Mouse (Mus musculus): ENCODE data around the gene Fat4. TPM values are rescaled to one million over a fixed set of nuclear protein-coding genes. Genes with fewer than 3 reads are reported as not detected.

Fat4 gene
- polyA plus RNA-seq, 1 experiment from 2014 or later = 2.4 TPM

GRCm38 (mm10) chr3:38853650-38854049 is 33.1 kb upstream of the Fat4 start:
- ATAC-seq (ENCODE audit: low FRiP score, low TSS enrichment) (no peak), DNase-seq (ENCODE audit: low spot score) (no peak)
- H3K4me3 ChIP-seq (ENCODE audit: low read depth, low read length) = no peak overlapping the region
- no peak overlapping the region for H3K9ac ChIP-seq (ENCODE audit: low read length)
- H3K4me1 ChIP-seq (replicated peaks; ENCODE audit: control insufficient read depth, insufficient read depth) = no peaks in the 10 kb centered on the region
- no peak for TF ChIP-seq EP300 (optimal IDR thresholded peaks at IDR 0.05)
- peak; percentile 44 for TF ChIP-seq CTCF (IDR thresholded peaks at IDR 0.05; ENCODE audit: low read depth)
- 20% methylated on average over 3 of the region's 3 CpGs for WGBS
- H3K27me3 ChIP-seq (ENCODE audit: control insufficient read depth, insufficient read depth, low read length) = no peaks in the 10 kb centered on the region
- H3K9me3 ChIP-seq (ENCODE audit: control insufficient read depth, low read length) = no peaks in the 10 kb centered on the region
- H3K4me2 ChIP-seq (replicated peaks; ENCODE audit: low read depth) = no peak overlapping the region
- H3K36me3 ChIP-seq (ENCODE audit: control insufficient read depth, insufficient read depth, low read length) = no peaks in the 10 kb centered on the region
- H3K27ac ChIP-seq (replicated peaks) = no peak overlapping the region

- Histone ChIP-seq H3K27me3 (ENCODE audit: control insufficient read depth, insufficient read depth, low read length) (no peaks in the 10 kb centered on the region), H3K9me3 (ENCODE audit: control insufficient read depth, low read length) (no peaks in the 10 kb centered on the region), H3K9ac (ENCODE audit: low read length) (no peak overlapping the region), H3K27ac (replicated peaks) (no peak overlapping the region), H3K4me3 (ENCODE audit: low read depth, low read length) (no peak overlapping the region), H3K4me2 (replicated peaks; ENCODE audit: low read depth) (no peak overlapping the region), H3K36me3 (ENCODE audit: control insufficient read depth, insufficient read depth, low read length) (no peaks in the 10 kb centered on the region), H3K4me1 (replicated peaks; ENCODE audit: control insufficient read depth, insufficient read depth) (no peaks in the 10 kb centered on the region)
- peak; percentile 55 for TF ChIP-seq CTCF (IDR thresholded peaks at IDR 0.05; ENCODE audit: low read depth)
- no peak for TF ChIP-seq EP300 (optimal IDR thresholded peaks at IDR 0.05)
- WGBS = 36% methylated on average over 5 of the region's 5 CpGs
- no peak for DNase-seq (ENCODE audit: low spot score)
- ATAC-seq (ENCODE audit: low FRiP score, low TSS enrichment) = no peak
Measured at GRCm38 (mm10) chr3:38860683-38861082, 26.1 kb upstream of the Fat4 start.

GRCm38 (mm10) chr3:38871291-38871690 is 15.4 kb upstream of the Fat4 start:
- WGBS = 62% methylated on average over 2 of the region's 2 CpGs
- Histone ChIP-seq H3K9ac (ENCODE audit: low read length) (no peak overlapping the region), H3K4me3 (ENCODE audit: low read depth, low read length) (no peak overlapping the region), H3K27me3 (ENCODE audit: control insufficient read depth, insufficient read depth, low read length) (no peaks in the 10 kb centered on the region), H3K36me3 (ENCODE audit: control insufficient read depth, insufficient read depth, low read length) (no peaks in the 10 kb centered on the region), H3K9me3 (ENCODE audit: control insufficient read depth, low read length) (no peaks in the 10 kb centered on the region), H3K4me1 (replicated peaks; ENCODE audit: control insufficient read depth, insufficient read depth) (no peaks in the 10 kb centered on the region), H3K4me2 (replicated peaks; ENCODE audit: low read depth) (no peak overlapping the region), H3K27ac (replicated peaks) (no peak overlapping the region)
- ATAC-seq (ENCODE audit: low FRiP score, low TSS enrichment) = no peak
- TF ChIP-seq CTCF (IDR thresholded peaks at IDR 0.05; ENCODE audit: low read depth) = no peak
- TF ChIP-seq EP300 (optimal IDR thresholded peaks at IDR 0.05) = no peak
- no peak for DNase-seq (ENCODE audit: low spot score)

GRCm38 (mm10) chr3:38875872-38876271 is 10.9 kb upstream of the Fat4 start:
- Histone ChIP-seq H3K27ac (replicated peaks) (no peak overlapping the region), H3K9ac (ENCODE audit: low read length) (no peak overlapping the region), H3K27me3 (ENCODE audit: control insufficient read depth, insufficient read depth, low read length) (no peaks in the 10 kb centered on the region), H3K9me3 (ENCODE audit: control insufficient read depth, low read length) (no peaks in the 10 kb centered on the region), H3K4me2 (replicated peaks; ENCODE audit: low read depth) (no peak overlapping the region), H3K4me3 (ENCODE audit: low read depth, low read length) (no peak overlapping the region), H3K4me1 (replicated peaks; ENCODE audit: control insufficient read depth, insufficient read depth) (no peaks in the 10 kb centered on the region), H3K36me3 (ENCODE audit: control insufficient read depth, insufficient read depth, low read length) (no peaks in the 10 kb centered on the region)
- WGBS = 91% methylated on average over 2 of the region's 2 CpGs
- DNase-seq (ENCODE audit: low spot score) = no peak
- TF ChIP-seq CTCF (IDR thresholded peaks at IDR 0.05; ENCODE audit: low read depth) = peak; percentile 26; the same call in 1 of the 2 replicates
- no peak for TF ChIP-seq EP300 (optimal IDR thresholded peaks at IDR 0.05)
- ATAC-seq (ENCODE audit: low FRiP score, low TSS enrichment) = no peak

GRCm38 (mm10) chr3:38876706-38877105 is 10.0 kb upstream of the Fat4 start:
- WGBS = 87% methylated on average over 4 of the region's 4 CpGs
- Histone ChIP-seq H3K9ac (ENCODE audit: low read length) (no peak overlapping the region), H3K4me1 (replicated peaks; ENCODE audit: control insufficient read depth, insufficient read depth) (no peaks in the 10 kb centered on the region), H3K4me2 (replicated peaks; ENCODE audit: low read depth) (no peak overlapping the region), H3K36me3 (ENCODE audit: control insufficient read depth, insufficient read depth, low read length) (no peaks in the 10 kb centered on the region), H3K27ac (replicated peaks) (no peak overlapping the region), H3K27me3 (ENCODE audit: control insufficient read depth, insufficient read depth, low read length) (no peaks in the 10 kb centered on the region), H3K9me3 (ENCODE audit: control insufficient read depth, low read length) (no peaks in the 10 kb centered on the region), H3K4me3 (ENCODE audit: low read depth, low read length) (no peak overlapping the region)
- TF ChIP-seq EP300 (optimal IDR thresholded peaks at IDR 0.05) = no peak
- TF ChIP-seq CTCF (IDR thresholded peaks at IDR 0.05; ENCODE audit: low read depth) = no peak
- ATAC-seq (ENCODE audit: low FRiP score, low TSS enrichment) = no peak
- DNase-seq (ENCODE audit: low spot score) = no peak

- ATAC-seq (ENCODE audit: low FRiP score, low TSS enrichment) (no peak), DNase-seq (ENCODE audit: low spot score) (no peak)
- Histone ChIP-seq H3K4me1 (replicated peaks; ENCODE audit: control insufficient read depth, insufficient read depth) (no peaks in the 10 kb centered on the region), H3K9ac (ENCODE audit: low read length) (no peak overlapping the region), H3K9me3 (ENCODE audit: control insufficient read depth, low read length) (no peaks in the 10 kb centered on the region), H3K36me3 (ENCODE audit: control insufficient read depth, insufficient read depth, low read length) (no peaks in the 10 kb centered on the region), H3K4me2 (replicated peaks; ENCODE audit: low read depth) (no peak overlapping the region), H3K27me3 (ENCODE audit: control insufficient read depth, insufficient read depth, low read length) (0 out of 2 replicates have a peak, but pooled peaks cover 2% of the 10 kb centered on the region), H3K4me3 (ENCODE audit: low read depth, low read length) (no peak overlapping the region), H3K27ac (replicated peaks) (no peak overlapping the region)
- no peak for TF ChIP-seq EP300 (optimal IDR thresholded peaks at IDR 0.05)
- peak; percentile 89 for TF ChIP-seq CTCF (IDR thresholded peaks at IDR 0.05; ENCODE audit: low read depth)
- 59% methylated on average over 6 of the region's 6 CpGs for WGBS
Measured at GRCm38 (mm10) chr3:38882778-38883177, 4.0 kb upstream of the Fat4 start.
